Mouse (Mus musculus): ENCODE data around the gene Cldn34a.
"Not testable (repeated sequence)": the region's sequence is repeated elsewhere in the genome, so short reads cannot be mapped to it uniquely, and the experiment has no call there.

Cldn34a gene

DNA sequence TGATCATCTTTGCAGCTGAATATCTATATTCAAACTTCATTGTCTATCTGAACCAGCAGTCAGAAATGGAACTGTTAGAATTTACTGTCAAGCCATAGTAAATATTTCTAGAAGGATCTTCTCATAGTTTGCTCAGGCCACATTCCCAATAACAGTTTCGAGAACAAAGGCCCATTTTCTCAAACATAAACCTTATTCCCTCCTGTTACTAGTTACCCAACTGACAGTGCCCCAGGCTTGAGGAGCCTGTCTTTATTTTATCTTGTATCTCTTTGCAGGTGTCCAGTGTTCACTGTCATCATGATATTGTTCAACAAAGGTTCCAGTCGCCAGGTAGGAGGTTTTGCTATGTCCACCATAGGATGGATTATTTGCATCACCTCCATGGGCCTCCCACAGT, at the start of gene Cldn34a:
Gene Cldn34a (plus strand): TSS at position 301 of the 400 bp plus-strand sequence.
- DNase-seq (ENCODE audit: low spot score): no peak

- DNase-seq (ENCODE audit: low spot score): not testable (repeated sequence)
These were observed 44.5 kb upstream of the Cldn34a start for GRCm38 (mm10) chrX:152518611-152519010.

DNA sequence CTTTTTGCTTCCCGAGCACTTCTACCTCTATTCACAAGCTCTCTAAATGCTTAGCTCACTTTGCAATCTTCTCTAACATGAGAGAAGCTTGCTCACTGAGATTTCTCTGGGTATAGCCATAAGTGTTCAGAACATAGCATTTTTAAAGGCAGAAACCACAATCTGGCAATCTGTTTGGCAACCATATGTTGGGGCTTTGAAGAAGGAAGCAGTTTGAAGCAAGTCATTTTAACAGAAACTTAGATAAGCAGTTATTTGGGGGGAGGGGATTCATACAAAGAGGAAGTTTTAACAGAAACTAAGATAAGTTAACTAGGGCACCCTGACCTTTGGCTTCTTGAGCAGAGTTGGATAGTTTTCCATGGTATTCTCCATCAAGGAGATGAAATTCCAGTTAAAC, 17.4 kb upstream of the Cldn34a start:
- no peak for DNase-seq (ENCODE audit: low spot score)

- DNase-seq (ENCODE audit: low spot score): no peak
These were observed 15.0 kb upstream of the Cldn34a start for GRCm38 (mm10) chrX:152548180-152548579.

- no peak for DNase-seq (ENCODE audit: low spot score)
These were observed 5.7 kb upstream of the Cldn34a start for GRCm38 (mm10) chrX:152557446-152557845.
